Mouse (Mus musculus): ENCODE data around the gene Frmd4b.

GRCm38 (mm10) chr6:97594589-97594988 lies 22.8 kb downstream of the Frmd4b start:
- no peak for TF ChIP-seq POLR2A (IDR thresholded peaks at IDR 0.05; ENCODE audit: control insufficient read depth, extremely low read depth, insufficient read depth, low read length, poor library complexity)
- TF ChIP-seq CTCF (IDR thresholded peaks at IDR 0.05; ENCODE audit: borderline replicate concordance, control insufficient read depth, extremely low read depth, insufficient read depth, low read length, poor library complexity) = no peak

All from thymus, adult 2 months (tissue).